Mouse (Mus musculus): ENCODE results near the gene Rtn4rl1. TPM values are rescaled to one million over a fixed set of nuclear protein-coding genes. Genes with fewer than 3 reads are reported as not detected.
A peak's percentile ranks its signal among the peaks of the same experiment; 100 is the strongest.

Gene Rtn4rl1
- total and polyA plus RNA-seq, 3 experiments, result 7.5 to 9.4 (median 8.4) TPM

GRCm38 (mm10) chr11:75183917-75184570 is 9.5 kb upstream of the Rtn4rl1 start:
- Histone ChIP-seq H3K27ac (no peak overlapping the region), H3K9ac (ENCODE audit: low read depth, low read length) (no peak overlapping the region), H3K36me3 (ENCODE audit: control insufficient read depth, insufficient read depth, low read length) (no peaks in the 10 kb centered on the region), H3K4me1 (ENCODE audit: control insufficient read depth, insufficient read depth, low read length) (peaks cover 4% of the 10 kb centered on the region), H3K79me2 (replicated peaks; ENCODE audit: control insufficient read depth, insufficient read depth, low read length) (no peaks in the 10 kb centered on the region), H3K27me3 (ENCODE audit: control insufficient read depth, insufficient read depth, low read length) (no peaks in the 10 kb centered on the region), H3K4me3 (no peak overlapping the region)
- intact Hi-C loops (cut with DNase I), result loop anchor here (5.0 kb wide), 1 partner anchor 388 kb away; no protein-coding TSS in a partner anchor
- peak in 1 of 2 experiments; percentile 12 for DNase-seq
- 80% methylated on average over 2 of the region's 2 CpGs for WGBS
- no peak for TF ChIP-seq POLR2A (IDR thresholded peaks at IDR 0.05; ENCODE audit: insufficient read depth, low read depth, low read length)
- no peak for TF ChIP-seq CTCF (IDR thresholded peaks at IDR 0.05)

GRCm38 (mm10) chr11:75184573-75184972 is 9.0 kb upstream of the Rtn4rl1 start:
- intact Hi-C loops (cut with DNase I), result loop anchor here (5.0 kb wide), 1 partner anchor 388 kb away; no protein-coding TSS in a partner anchor
- no peak for DNase-seq
- TF ChIP-seq CTCF (IDR thresholded peaks at IDR 0.05) (no peak), EP300 (IDR thresholded peaks at IDR 0.05; ENCODE audit: insufficient read depth, low read depth, low read length) (no peak), POLR2A (IDR thresholded peaks at IDR 0.05; ENCODE audit: insufficient read depth, low read depth, low read length) (no peak)
- 94% methylated on average over 5 of the region's 5 CpGs for WGBS
- Histone ChIP-seq H3K36me3 (ENCODE audit: control insufficient read depth, insufficient read depth, low read length) (no peaks in the 10 kb centered on the region), H3K4me1 (ENCODE audit: control insufficient read depth, insufficient read depth, low read length) (peaks cover 2% of the 10 kb centered on the region), H3K4me3 (no peak overlapping the region), H3K27me3 (ENCODE audit: control insufficient read depth, insufficient read depth, low read length) (no peaks in the 10 kb centered on the region), H3K9ac (ENCODE audit: low read depth, low read length) (no peak overlapping the region), H3K27ac (no peak overlapping the region), H3K79me2 (replicated peaks; ENCODE audit: control insufficient read depth, insufficient read depth, low read length) (no peaks in the 10 kb centered on the region)

DNA sequence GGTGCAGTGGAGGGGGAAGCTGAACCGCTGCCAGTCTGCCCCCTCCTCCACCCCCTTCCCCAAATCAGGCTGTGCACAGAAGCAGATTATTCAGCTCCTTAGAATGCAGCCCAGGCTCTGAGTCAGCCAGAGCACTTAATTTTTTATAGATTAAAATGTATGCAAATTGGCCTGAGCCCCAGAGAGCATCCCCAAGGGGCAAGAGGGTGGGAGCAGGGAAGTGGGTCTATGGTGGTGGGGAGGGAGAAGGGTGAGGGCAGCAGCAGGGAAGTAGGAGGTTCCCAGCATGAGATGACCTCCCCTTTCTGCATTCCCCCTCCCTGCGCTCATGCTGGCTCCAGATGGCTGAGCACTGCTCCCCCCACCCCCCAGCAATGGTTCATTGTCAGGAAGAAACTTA is 8.6 kb upstream of the Rtn4rl1 start:
- no peak for DNase-seq
- intact Hi-C loops (cut with DNase I), result loop anchor here (5.0 kb wide), 1 partner anchor 387 kb away; no protein-coding TSS in a partner anchor

DNA sequence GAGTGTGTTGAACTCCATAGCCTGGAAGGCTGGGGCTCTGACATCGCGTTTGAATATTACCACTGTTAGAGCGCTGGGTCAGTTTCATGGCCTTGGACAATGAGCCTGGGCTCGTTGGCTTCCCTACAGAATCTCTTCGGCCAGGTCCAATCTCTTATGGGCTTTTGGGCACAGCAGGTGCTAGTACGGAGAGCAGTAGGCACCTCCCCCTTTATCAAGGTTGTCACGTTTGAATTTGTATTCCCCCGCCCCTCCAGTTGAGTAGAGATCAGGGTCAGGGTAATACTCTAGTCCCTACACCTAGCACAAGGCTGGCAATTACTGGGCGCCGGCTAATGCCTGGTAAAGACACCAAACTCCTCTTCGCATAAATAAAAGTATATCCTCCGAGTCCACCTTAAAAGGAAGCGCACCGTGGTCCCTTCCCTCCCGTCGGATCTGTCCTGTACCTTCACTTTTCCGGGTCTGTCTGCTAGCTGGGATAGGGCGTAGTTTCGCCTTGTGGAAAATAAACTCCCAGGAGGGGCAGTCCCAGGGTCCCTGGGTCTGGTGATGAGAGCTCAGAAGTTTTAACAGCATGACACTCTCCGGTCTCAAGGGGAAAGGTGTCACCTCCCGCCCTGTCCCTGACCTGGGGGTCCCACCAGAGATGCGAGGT is 3.7 kb upstream of the Rtn4rl1 start:
- Histone ChIP-seq H3K79me2 (replicated peaks; ENCODE audit: control insufficient read depth, insufficient read depth, low read length) (no peaks in the 10 kb centered on the region), H3K4me1 (ENCODE audit: control insufficient read depth, insufficient read depth, low read length) (peaks cover 5% of the 10 kb centered on the region), H3K36me3 (ENCODE audit: control insufficient read depth, insufficient read depth, low read length) (no peaks in the 10 kb centered on the region), H3K4me3 (peak overlapping the region; percentile 89), H3K9ac (ENCODE audit: low read depth, low read length) (peak overlapping the region; percentile 77), H3K27ac (peak overlapping the region; percentile 31), H3K27me3 (ENCODE audit: control insufficient read depth, insufficient read depth, low read length) (peaks cover 1% of the 10 kb centered on the region; the same call in 1 of the 2 replicates)
- TF ChIP-seq EP300 (IDR thresholded peaks at IDR 0.05; ENCODE audit: insufficient read depth, low read depth, low read length), result no peak
- no peak for TF ChIP-seq CTCF (IDR thresholded peaks at IDR 0.05)
- no peak for TF ChIP-seq POLR2A (IDR thresholded peaks at IDR 0.05; ENCODE audit: insufficient read depth, low read depth, low read length)
- DNase-seq, result peak in 1 of 2 experiments; percentile 20
- under 1% methylated on average over 22 of the region's 22 CpGs for WGBS
- intact Hi-C loops (cut with DNase I), result loop anchor here (10.0 kb wide), 1 partner anchor 215 kb away; no protein-coding TSS in a partner anchor

More for the DNA sequence above, 8.6 kb upstream of the Rtn4rl1 start:
- H3K4me1 ChIP-seq (ENCODE audit: control insufficient read depth, insufficient read depth, low read length), result peaks cover 3% of the 10 kb centered on the region
- no peak for TF ChIP-seq EP300 (IDR thresholded peaks at IDR 0.05; ENCODE audit: insufficient read depth, low read depth, low read length)
- no peak for TF ChIP-seq CTCF (IDR thresholded peaks at IDR 0.05)
- no peak for TF ChIP-seq POLR2A (IDR thresholded peaks at IDR 0.05; ENCODE audit: insufficient read depth, low read depth, low read length)
- no peak overlapping the region for H3K9ac ChIP-seq (ENCODE audit: low read depth, low read length)
- H3K4me3 ChIP-seq, result no peak overlapping the region
- no peaks in the 10 kb centered on the region for H3K79me2 ChIP-seq (replicated peaks; ENCODE audit: control insufficient read depth, insufficient read depth, low read length)
- WGBS, result 72% methylated on average over 2 of the region's 2 CpGs
- H3K36me3 ChIP-seq (ENCODE audit: control insufficient read depth, insufficient read depth, low read length), result no peaks in the 10 kb centered on the region
- no peak overlapping the region for H3K27ac ChIP-seq
- H3K27me3 ChIP-seq (ENCODE audit: control insufficient read depth, insufficient read depth, low read length), result no peaks in the 10 kb centered on the region

DNA sequence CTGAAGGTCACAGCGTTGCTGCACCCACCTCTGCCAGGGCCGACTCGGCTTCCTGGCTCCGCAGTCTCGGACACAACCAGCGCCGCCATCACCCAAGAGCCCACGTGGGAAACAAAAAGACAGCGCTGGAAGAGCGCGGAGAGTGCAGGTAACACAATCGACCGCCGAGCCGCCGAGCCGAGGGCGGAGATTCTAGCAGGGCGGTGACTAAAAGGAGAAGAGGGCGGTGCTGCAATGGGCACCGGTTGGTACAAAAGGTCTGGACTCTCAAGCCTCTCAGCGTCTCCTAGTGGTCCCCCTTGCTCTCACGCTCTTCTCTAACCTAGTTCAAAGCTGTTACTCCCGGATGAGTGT is 3.2 kb upstream of the Rtn4rl1 start:
- no peaks in the 10 kb centered on the region for H3K36me3 ChIP-seq (ENCODE audit: control insufficient read depth, insufficient read depth, low read length)
- peak overlapping the region; percentile 89 for H3K4me3 ChIP-seq
- peak overlapping the region; percentile 31 for H3K27ac ChIP-seq
- H3K79me2 ChIP-seq (replicated peaks; ENCODE audit: control insufficient read depth, insufficient read depth, low read length), result no peaks in the 10 kb centered on the region
- intact Hi-C loops (cut with DNase I), result loop anchor here (10.0 kb wide), 1 partner anchor 214 kb away; no protein-coding TSS in a partner anchor
- TF ChIP-seq EP300 (IDR thresholded peaks at IDR 0.05; ENCODE audit: insufficient read depth, low read depth, low read length) (no peak), CTCF (IDR thresholded peaks at IDR 0.05) (peak; percentile 53), POLR2A (IDR thresholded peaks at IDR 0.05; ENCODE audit: insufficient read depth, low read depth, low read length) (peak; percentile 75)
- peaks cover 1% of the 10 kb centered on the region; the same call in 1 of the 2 replicates for H3K27me3 ChIP-seq (ENCODE audit: control insufficient read depth, insufficient read depth, low read length)
- peak; percentile 82 to 87 for DNase-seq
- peak overlapping the region; percentile 77 for H3K9ac ChIP-seq (ENCODE audit: low read depth, low read length)
- peaks cover 5% of the 10 kb centered on the region for H3K4me1 ChIP-seq (ENCODE audit: control insufficient read depth, insufficient read depth, low read length)
- 1% methylated on average over 24 of the region's 24 CpGs for WGBS

Measured in heart, adult 2 months (tissue).